Mouse (Mus musculus) liver, embryonic 16.5 days (tissue): ENCODE measurements around the gene Ano9. TPM values are rescaled to one million over a fixed set of nuclear protein-coding genes. Genes with fewer than 3 reads are reported as not detected.

ENCODE experiments used
- ATAC-seq: fragments of 200-750 bp; cut with Nextera tagmentation; 2 replicates; pipeline ENCODE4 v1.8.0; 2017; ENCODE audit warnings: low read depth, mild to moderate bottlenecking, moderate number of reproducible peaks, moderate library complexity
- H3K27ac ChIP-seq: fragments of 300-500 bp; sonication (generic); 2 replicates; pipeline ENCODE4 v1.5.1; 2014; ENCODE audit warnings: mild to moderate bottlenecking, low read length
- H3K27me3 ChIP-seq: fragments of 300-500 bp; sonication (generic); 2 replicates; pipeline ENCODE4 v1.6.1; 2014; ENCODE audit warnings: low read depth, low read length, mixed read lengths; ENCODE audit not compliant: control insufficient read depth, insufficient read depth
- H3K36me3 ChIP-seq: fragments of 300-500 bp; sonication (generic); 2 replicates; pipeline ENCODE4 v1.6.1; 2014; ENCODE audit warnings: mild to moderate bottlenecking; ENCODE audit not compliant: control insufficient read depth, insufficient read depth
- H3K4me1 ChIP-seq: fragments of 300-500 bp; sonication (generic); 2 replicates; pipeline ENCODE4 v1.6.1; 2014; ENCODE audit warnings: low read depth, low read length, mixed read lengths; ENCODE audit not compliant: control insufficient read depth
- H3K4me2 ChIP-seq: fragments of 300-500 bp; sonication (generic); 2 replicates; pipeline ENCODE4 v1.6.1; 2014; ENCODE audit warnings: low read depth, low read length, mixed read lengths
- H3K4me3 ChIP-seq: fragments of 300-500 bp; sonication (generic); 2 replicates; pipeline ENCODE4 v1.5.1; 2014; ENCODE audit warnings: low read depth, mild to moderate bottlenecking, low read length
- H3K9ac ChIP-seq: fragments of 300-500 bp; sonication (generic); 2 replicates; pipeline ENCODE4 v1.6.1; 2014; ENCODE audit warnings: low read depth, low read length
- H3K9me3 ChIP-seq: fragments of 300-500 bp; sonication (generic); replicated peaks from 2 replicates; pipeline ENCODE4 v1.6.1; 2016; ENCODE audit warnings: low read length; ENCODE audit not compliant: control insufficient read depth
- WGBS: fragments of 180-500 bp; shearing (Covaris S2); extraction: QIAGEN DNeasy Blood & Tissue Kit; methylation state at CpG from one replicate; pipeline ENCODE4 v1.1.7; 2014; ENCODE audit not compliant: insufficient replicate concordance; 5-methylcytosine and 5-hydroxymethylcytosine counted together
- polyA plus RNA-seq: library from polyadenylated mRNA; unstranded; fragments of >200 nt; fragmentation: Nextera tagmentation; extraction: Ambion mirVana; gene quantifications from 2 replicates; pipeline ENCODE4 v1.2.1, GENCODE M21; 2015

The Ano9 gene
- polyA plus RNA-seq, 1 experiment from 2014 or later, result 3.8 TPM

- no peak for ATAC-seq
- H3K36me3 ChIP-seq, result peaks cover 67% of the 10 kb centered on the region
- peaks cover 66% of the 10 kb centered on the region for H3K4me1 ChIP-seq
- no peak overlapping the region for H3K4me3 ChIP-seq
- H3K9me3 ChIP-seq, result no peaks in the 10 kb centered on the region
- H3K9ac ChIP-seq, result no peak overlapping the region
- no peak overlapping the region for H3K4me2 ChIP-seq
- no peaks in the 10 kb centered on the region for H3K27me3 ChIP-seq
- WGBS, result 83% methylated on average over 2 of the region's 2 CpGs
- H3K27ac ChIP-seq, result no peak overlapping the region
These were observed 26.3 kb upstream of the Ano9 start for GRCm38 (mm10) chr7:141143861-141144260.

DNA sequence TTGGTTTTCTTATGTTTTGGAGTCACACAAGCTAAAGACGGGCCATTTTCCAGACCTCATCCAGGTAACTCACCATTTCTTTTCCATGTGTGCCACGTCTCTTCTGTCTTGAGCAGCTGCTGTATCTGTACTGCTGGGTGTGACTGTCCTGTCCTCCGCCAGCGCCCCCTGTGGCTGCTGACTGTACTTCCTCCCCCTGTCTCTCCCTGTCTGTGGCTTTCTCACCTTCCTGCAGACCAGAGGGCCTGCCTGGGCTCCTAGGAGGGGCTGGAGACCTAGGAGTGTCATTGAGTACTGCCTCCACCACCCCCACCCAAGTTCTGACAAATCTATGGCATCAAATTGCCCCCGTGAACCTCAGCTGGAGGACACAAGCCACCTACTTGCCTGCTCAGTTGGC lies 25.5 kb upstream of the Ano9 start:
- Histone ChIP-seq H3K27ac (no peak overlapping the region), H3K36me3 (peaks cover 67% of the 10 kb centered on the region), H3K27me3 (no peaks in the 10 kb centered on the region), H3K4me1 (peaks cover 73% of the 10 kb centered on the region), H3K9ac (no peak overlapping the region), H3K4me2 (no peak overlapping the region), H3K9me3 (no peaks in the 10 kb centered on the region), H3K4me3 (no peak overlapping the region)
- peak; percentile 20; the same call in 1 of the 2 replicates for ATAC-seq
- WGBS, result 41% methylated on average over 5 of the region's 5 CpGs

DNA sequence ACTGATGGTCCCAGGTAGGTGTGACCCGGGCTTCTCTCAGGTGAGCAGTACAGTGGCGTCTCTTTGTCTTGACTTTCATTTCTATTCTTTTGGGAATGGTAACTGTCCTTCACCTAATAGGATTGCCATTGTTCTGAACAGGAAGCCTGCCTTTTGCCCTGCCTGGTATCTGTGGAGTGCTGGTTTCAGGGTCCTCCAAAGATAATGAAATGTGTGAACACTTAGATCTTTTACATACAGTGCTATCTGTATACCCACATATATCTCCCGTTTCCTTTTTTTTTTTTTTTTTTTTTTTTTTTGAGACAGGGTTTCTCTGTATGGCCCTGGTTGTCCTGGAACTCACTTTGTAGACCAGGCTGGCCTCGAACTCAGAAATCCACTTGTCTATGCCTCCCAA lies 23.7 kb upstream of the Ano9 start:
- no peak overlapping the region; the same call in 1 of the 2 replicates for H3K27ac ChIP-seq
- no peaks in the 10 kb centered on the region for H3K9me3 ChIP-seq
- WGBS, result 50% methylated on average over 4 of the region's 4 CpGs
- H3K36me3 ChIP-seq, result peaks cover 69% of the 10 kb centered on the region
- no peaks in the 10 kb centered on the region for H3K27me3 ChIP-seq
- H3K4me3 ChIP-seq, result no peak overlapping the region
- no peak overlapping the region for H3K9ac ChIP-seq
- ATAC-seq, result peak; percentile 13; the same call in 1 of the 2 replicates
- H3K4me1 ChIP-seq, result peaks cover 69% of the 10 kb centered on the region
- H3K4me2 ChIP-seq, result no peak overlapping the region

DNA sequence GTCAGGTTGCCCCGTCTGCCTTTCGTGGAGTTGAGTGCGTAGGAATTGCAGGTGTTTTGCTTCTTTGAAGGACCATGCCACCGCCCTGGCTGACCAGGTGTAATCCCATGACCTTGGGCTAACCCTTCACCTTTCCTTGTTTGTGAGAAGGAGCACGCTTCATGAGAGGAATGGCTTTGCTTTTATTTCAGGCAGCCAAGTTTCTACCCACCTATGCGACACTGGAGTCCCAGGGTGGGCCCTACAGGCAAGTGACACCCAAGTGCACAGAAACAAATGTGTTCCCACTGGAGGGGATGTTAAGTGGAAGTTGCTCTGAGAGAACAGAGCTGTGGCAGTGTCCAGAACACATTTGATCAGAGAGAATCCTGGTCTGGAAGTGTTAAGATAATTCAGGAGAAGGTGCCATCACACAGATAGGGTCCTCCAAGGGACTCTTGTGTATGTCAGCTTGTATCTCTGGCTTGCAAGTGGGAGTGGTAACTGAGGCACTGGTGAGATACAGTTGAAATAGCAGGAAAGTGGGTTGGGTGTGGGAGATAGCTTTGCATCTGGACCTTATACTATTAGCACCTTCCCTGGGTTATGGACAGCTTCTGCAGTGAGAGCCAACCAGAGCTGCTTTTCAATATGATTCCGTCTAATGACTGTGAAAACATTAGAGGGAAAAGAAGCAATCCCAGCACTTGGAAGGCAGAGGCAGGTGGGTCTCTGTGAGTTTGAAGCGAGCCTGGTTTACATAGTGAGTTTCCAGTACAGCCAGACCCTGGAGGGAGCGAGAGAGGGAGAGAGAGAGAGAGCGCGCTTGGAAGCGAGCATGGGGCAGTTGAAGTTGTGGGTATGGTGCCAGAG lies 14.5 kb upstream of the Ano9 start:
- peaks cover 28% of the 10 kb centered on the region for H3K36me3 ChIP-seq
- peak; percentile 83 for ATAC-seq
- H3K27ac ChIP-seq, result peak overlapping the region; percentile 99
- no peaks in the 10 kb centered on the region for H3K9me3 ChIP-seq
- 29% methylated on average over 12 of the region's 12 CpGs for WGBS
- peaks cover 69% of the 10 kb centered on the region for H3K4me1 ChIP-seq
- H3K9ac ChIP-seq, result peak overlapping the region; percentile 98
- peak overlapping the region; percentile 79 for H3K4me2 ChIP-seq
- H3K4me3 ChIP-seq, result peak overlapping the region; percentile 92
- H3K27me3 ChIP-seq, result no peaks in the 10 kb centered on the region

GRCm38 (mm10) chr7:141131024-141131820 lies 13.6 kb upstream of the Ano9 start:
- H3K9ac ChIP-seq, result peak overlapping the region; percentile 98
- peaks cover 19% of the 10 kb centered on the region for H3K36me3 ChIP-seq
- under 1% methylated on average over 59 of the region's 59 CpGs for WGBS
- H3K4me1 ChIP-seq, result peaks cover 69% of the 10 kb centered on the region
- H3K27ac ChIP-seq, result peak overlapping the region; percentile 99
- H3K4me3 ChIP-seq, result peak overlapping the region; percentile 92
- H3K27me3 ChIP-seq, result no peaks in the 10 kb centered on the region
- ATAC-seq, result peak; percentile 90
- H3K9me3 ChIP-seq, result no peaks in the 10 kb centered on the region
- H3K4me2 ChIP-seq, result peak overlapping the region; percentile 79

DNA sequence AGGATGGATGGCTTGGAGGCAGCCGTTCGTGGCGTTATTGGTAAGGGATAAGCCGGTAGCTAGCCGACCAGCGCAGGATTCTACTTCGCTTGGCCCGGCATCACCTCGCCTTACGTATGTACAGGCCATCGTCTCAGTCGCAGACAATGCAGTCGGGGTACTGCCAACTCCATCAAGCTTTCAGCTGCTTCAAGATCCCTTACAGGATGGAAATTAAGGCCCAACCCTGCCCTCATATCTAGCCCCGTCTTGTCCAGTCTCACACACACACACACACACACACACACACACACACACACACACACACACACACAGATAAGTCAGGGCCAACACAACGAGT lies 5.9 kb upstream of the Ano9 start:
- Histone ChIP-seq H3K9me3 (no peaks in the 10 kb centered on the region), H3K4me2 (peak overlapping the region; percentile 94), H3K27ac (peak overlapping the region; percentile 94), H3K4me1 (peaks cover 77% of the 10 kb centered on the region), H3K27me3 (no peaks in the 10 kb centered on the region), H3K36me3 (no peaks in the 10 kb centered on the region), H3K4me3 (peak overlapping the region; percentile 76), H3K9ac (peak overlapping the region; percentile 79)
- no peak; the same call in 1 of the 2 replicates for ATAC-seq
- WGBS, result 5% methylated on average over 15 of the region's 15 CpGs

DNA sequence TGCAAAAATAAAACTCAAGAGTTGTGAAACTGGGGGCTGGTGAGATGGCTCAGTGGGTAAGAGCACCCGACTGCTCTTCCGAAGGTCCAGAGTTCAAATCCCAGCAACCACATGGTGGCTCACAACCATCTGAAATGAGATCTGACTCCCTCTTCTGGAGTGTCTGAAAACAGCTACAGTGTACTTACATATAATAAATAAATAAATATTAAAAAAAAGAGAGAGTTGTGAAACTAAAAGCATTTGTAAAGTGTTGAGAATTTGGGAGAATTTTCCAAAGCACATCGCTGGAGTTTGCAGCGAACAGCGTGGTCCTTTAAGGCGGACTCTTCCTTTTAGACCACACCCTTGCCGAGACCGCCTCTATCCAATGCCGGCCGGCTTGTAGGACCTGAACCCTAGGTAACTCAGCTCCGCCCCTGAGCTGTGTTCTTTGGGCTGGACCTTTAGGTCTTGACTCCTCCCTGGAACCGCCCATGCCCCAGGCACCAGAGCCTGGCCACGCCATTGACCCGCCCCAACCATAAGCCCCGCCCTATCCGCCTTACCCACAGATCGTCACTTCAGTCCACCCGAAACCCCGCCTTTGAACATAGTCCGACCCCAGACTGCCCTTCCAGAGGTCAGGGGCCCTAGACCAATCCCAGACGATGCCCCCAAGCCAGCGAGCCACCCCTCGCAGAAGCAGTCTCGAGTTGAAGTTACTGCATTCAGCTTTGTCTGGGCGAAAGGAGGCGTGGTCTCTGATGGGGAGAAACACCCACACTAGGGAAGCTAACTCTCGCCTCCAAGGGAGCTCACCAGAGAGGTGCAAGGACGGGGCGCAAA lies 5.3 kb upstream of the Ano9 start:
- peak; percentile 99 for ATAC-seq
- WGBS, result under 1% methylated on average over 29 of the region's 29 CpGs
- H3K4me1 ChIP-seq, result peaks cover 78% of the 10 kb centered on the region
- peak overlapping the region; percentile 94 for H3K4me2 ChIP-seq
- no peaks in the 10 kb centered on the region for H3K36me3 ChIP-seq
- H3K9me3 ChIP-seq, result no peaks in the 10 kb centered on the region
- H3K9ac ChIP-seq, result peak overlapping the region; percentile 79
- peak overlapping the region; percentile 94 for H3K27ac ChIP-seq
- H3K27me3 ChIP-seq, result no peaks in the 10 kb centered on the region
- peak overlapping the region; percentile 76 for H3K4me3 ChIP-seq

- no peaks in the 10 kb centered on the region for H3K36me3 ChIP-seq
- WGBS, result 30% methylated on average over 14 of the region's 14 CpGs
- ATAC-seq, result no peak
- H3K27ac ChIP-seq, result peak within 1 kb of the TSS; percentile 94
- H3K9ac ChIP-seq, result peak within 1 kb of the TSS; percentile 79
- H3K9me3 ChIP-seq, result no peaks in the 10 kb centered on the region
- no peaks in the 10 kb centered on the region for H3K27me3 ChIP-seq
- peaks cover 73% of the 10 kb centered on the region for H3K4me1 ChIP-seq
- H3K4me2 ChIP-seq, result peak within 1 kb of the TSS; percentile 94
- H3K4me3 ChIP-seq, result peak within 1 kb of the TSS; percentile 76
These were observed 4.6 kb upstream of the Ano9 start, which contains the start of gene Ptdss2 for GRCm38 (mm10) chr7:141122245-141122644. TSS of gene Ptdss2 (plus strand) at chr7:141122382.
